Mouse (Mus musculus): ENCODE measurements around the gene Erich2. TPM values are rescaled to one million over a fixed set of nuclear protein-coding genes. Genes with fewer than 3 reads are reported as not detected.

The Erich2 gene
- total RNA-seq (2021): under 1 TPM in 1 of 2 experiments, not detected in 1; 0.26 TPM
- long read RNA-seq, experiment 1, partial matches to known transcripts: 0 of 1 reads
- long read RNA-seq, experiment 1, other reads (novel, unspliced or antisense): 1 of 1 reads
- long read RNA-seq, experiment 2: 0 reads

- peak in 1 of 2 experiments; percentile 1 for DNase-seq
Measured at GRCm38 (mm10) chr2:70508496-70508895, at the start of gene Erich2. Erich2 (plus strand) TSS chr2:70508819.

DNA sequence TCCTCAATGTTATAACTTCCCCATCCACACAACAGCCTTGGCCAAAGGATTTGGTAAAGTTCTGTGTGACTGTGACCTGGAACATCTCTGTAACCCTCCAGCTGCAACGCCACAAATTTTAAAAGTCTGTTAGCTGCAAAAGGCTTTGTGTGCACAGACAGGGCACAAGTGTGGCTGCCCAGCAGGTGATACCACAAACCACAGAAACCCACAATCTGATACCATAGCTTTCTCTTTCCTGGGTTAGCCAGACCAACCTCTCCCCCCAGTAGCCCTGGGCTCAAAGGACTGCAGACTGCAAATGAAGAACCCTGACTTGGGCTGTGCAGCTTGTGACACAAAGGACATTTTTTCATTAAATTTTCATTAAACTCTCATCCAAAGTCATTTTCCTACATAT, 45.0 kb upstream of the Erich2 start:
- no peak for DNase-seq

GRCm38 (mm10) chr2:70471136-70471535, 37.5 kb upstream of the Erich2 start:
- DNase-seq: no peak

- peak; percentile 41 to 72 for DNase-seq
Measured at GRCm38 (mm10) chr2:70471861-70472620, 36.6 kb upstream of the Erich2 start.

- no peak for DNase-seq
Measured at GRCm38 (mm10) chr2:70497715-70498318, 10.8 kb upstream of the Erich2 start.

GRCm38 (mm10) chr2:70503436-70503835, 5.2 kb upstream of the Erich2 start:
- no peak for DNase-seq

DNA sequence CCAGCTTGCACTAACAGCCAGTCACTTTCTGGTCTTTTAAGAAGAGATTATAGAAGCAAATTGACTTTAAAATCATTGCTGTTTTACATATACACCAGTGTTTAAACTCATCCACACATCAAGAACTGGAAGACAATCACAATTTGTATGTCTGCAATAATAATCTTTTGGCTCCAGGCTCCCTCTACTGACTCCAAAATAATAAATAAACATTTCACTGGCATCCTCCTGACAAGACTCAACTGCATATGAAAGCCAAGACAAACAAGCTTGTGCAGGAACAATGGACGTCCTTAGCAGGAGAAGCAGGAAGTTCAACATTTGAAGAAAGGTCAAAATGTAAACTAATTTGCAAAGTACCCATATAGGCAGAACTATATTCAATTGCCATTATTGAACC, 3.4 kb upstream of the Erich2 start:
- no peak for DNase-seq

DNA sequence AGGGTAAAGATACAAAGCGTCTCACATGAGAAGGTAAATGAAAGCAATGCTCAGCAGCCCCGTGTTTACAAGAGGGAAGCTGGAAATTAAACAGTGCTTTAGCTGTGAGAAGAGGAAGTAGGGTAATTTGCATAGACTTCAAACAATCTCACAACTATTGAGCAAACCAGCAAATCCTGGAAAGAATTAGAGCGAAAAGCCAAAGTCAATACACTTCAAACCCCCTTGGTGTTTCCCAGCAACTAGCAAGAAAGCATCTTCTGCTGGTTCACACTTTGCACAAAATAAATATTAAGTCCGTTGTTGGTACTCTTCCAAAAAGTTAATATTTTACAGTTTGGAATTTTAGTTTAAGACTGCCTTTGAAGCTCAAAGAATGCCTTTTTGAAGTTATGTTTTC, 2.7 kb upstream of the Erich2 start:
- no peak for DNase-seq

DNA sequence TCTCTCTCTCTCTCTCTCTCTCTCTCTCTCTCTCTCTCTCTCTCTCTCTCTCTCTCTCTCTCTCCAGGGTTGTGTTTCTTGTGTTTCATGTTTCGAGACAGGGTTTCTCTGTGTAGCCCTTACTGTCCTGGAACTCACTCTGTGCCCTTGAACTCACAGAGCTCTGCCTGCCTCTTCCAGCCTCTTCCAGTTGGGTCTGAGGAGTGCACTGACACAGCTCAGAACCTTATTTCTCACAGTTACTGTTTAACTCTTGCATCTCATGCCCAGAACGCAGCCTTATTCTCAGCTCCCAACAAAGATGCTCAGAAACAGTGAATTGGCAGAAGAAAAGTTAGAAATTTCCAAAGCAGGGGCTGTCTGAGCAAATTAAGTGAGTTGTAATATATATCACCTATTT, 2.2 kb upstream of the Erich2 start:
- no peak for DNase-seq

- DNase-seq: peak; percentile 91 to 92
Measured at GRCm38 (mm10) chr2:70509021-70509632, 508 bp downstream of the Erich2 start.

DNA sequence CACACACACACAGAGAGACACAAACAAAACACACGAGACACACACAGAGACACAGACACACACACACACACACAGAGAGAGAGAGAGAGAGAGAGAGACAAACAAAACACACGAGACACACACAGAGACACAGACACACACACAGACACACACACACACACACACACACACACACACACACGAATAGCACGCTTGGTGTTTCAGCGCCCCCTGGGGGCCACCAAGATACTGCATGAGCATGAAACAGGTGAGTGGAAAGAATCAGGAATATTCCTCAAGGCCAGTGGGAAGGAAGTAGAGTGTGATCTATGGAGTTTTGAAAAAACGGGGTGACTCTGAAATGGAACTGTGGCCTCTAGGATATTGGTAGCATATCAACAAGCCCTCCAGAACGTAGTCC, 29.7 kb downstream of the Erich2 start:
- peak; percentile 55 to 75 for DNase-seq

DNA sequence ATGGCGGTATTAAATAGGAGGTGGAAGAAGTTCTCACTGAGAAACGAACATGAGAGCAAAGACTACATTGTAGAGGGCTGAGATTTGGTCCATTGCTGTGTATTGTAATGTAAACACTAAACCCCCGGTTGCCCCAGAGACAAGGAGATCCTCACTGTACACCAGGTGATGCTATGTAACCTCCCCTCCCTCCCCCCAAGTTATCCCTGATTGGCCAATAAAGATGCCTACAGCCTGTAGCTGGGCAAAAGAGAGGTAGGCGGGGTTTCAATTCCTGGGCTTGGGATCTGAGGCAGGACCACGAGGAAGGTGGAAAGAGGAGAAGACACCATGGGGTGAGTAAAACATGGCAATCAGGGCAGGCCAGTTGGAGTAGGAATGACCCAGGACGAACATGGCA, 42.1 kb downstream of the Erich2 start:
- no peak for DNase-seq

- no peak for DNase-seq
Measured at GRCm38 (mm10) chr2:70551446-70551845, 42.8 kb downstream of the Erich2 start.

GRCm38 (mm10) chr2:70552067-70552598, 43.5 kb downstream of the Erich2 start:
- DNase-seq: no peak

- DNase-seq: no peak
Measured at GRCm38 (mm10) chr2:70552772-70553171, 44.2 kb downstream of the Erich2 start, which contains the start of gene Gad1. Gad1 (plus strand) TSS chr2:70553072.

- peak in 1 of 2 experiments; percentile 18 for DNase-seq
Measured at GRCm38 (mm10) chr2:70553826-70554225, 45.2 kb downstream of the Erich2 start.

- peak; percentile 84 to 87 for DNase-seq
Measured at GRCm38 (mm10) chr2:70558112-70558842, 49.7 kb downstream of the Erich2 start.

DNA sequence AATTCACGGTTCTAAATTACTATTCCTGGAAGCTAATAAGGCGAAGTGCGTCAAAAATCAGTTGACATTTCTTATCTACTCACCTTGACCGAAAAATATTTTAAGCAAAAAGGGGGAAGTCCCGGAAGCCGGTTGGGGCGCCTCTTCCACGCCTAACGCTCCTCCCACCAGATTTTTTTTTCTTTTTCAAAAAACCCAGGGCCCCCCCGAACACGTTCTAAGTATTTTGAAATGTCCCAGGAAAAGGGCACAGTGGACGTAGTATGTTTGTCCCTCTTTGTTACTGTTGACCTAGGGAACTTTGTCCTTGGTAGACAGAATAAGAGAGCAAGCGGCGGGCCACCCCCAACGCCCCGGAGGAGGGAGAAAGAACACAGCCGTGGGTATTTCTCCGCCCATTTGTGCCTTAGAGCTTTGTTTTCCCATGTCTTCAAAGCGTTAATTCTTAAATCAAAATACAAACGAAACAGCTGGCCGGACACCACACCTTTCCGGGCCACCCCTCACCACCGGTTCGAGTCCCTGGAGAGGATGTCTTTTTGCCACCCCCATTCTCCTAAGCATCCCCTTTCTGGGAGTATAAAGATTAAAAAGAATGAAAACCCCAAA, 50.3 kb downstream of the Erich2 start:
- DNase-seq: peak; percentile 32 to 37

- peak; percentile 80 to 83 for DNase-seq
Measured at GRCm38 (mm10) chr2:70559520-70559919, 50.9 kb downstream of the Erich2 start.

DNA sequence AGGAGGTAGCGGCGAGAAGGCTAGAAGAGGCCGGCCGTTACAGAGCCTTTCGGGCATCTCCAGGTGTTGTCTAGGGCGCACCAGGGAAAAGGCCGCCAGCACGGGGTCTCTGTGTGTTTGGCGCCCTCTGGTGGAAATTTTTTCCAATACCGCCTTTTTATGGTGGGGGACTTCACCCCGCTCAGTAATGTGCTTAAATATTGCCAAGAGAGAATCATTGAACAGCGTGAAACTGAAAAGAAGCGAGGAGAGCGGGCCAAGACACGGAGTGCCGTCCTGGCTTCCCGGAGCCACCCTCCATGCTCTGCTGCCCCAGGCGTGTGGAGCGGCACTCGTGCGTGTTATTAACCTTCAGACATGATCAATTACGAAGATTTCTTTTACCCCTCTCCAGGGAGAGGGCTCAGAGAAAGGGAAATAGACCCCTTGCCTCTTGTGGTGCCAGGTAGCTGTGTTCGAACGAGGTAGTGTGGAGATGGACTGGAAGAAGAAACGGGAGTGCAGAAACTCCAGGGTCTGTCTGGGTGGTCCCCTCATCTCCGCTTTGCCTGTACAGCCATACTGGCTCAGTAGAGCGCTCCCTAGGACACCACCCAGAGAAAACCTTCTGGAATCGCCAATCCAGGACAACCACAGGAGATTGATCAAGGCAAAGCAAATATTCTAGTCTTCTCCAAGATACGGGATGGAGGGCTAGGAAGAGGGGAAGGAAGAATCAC, 52.6 kb downstream of the Erich2 start:
- peak; percentile 43 to 69 for DNase-seq

GRCm38 (mm10) chr2:70562011-70562491, 53.4 kb downstream of the Erich2 start:
- peak; percentile 35 to 48 for DNase-seq
